Mouse (Mus musculus) MEL (cell line): Measurements from ENCODE around the gene Chil1. TPM values are rescaled to one million over a fixed set of nuclear protein-coding genes. Genes with fewer than 3 reads are reported as not detected.

Experiments used
- DNase-seq: peaks from one replicate; pipeline ENCODE4 v3.0.0; 2011; ENCODE audit warnings: low read depth, low spot score
- H3K27ac ChIP-seq: 2 replicates; pipeline ENCODE4 v1.5.1; 2012; ENCODE audit warnings: low read depth, mild to moderate bottlenecking, control low read depth, low read length, moderate library complexity; ENCODE audit not compliant: control insufficient read depth
- H3K27me3 ChIP-seq, 2 experiments: fragments of 150-350 bp in 1 of 2; sonication (generic) in 1 of 2; 2 replicates each; pipeline ENCODE4 v1.6.1; 2012; ENCODE audit warnings: low read length in 2 of 2, mild to moderate bottlenecking in 2 of 2, improper control_type of control experiment in 1 of 2, moderate library complexity in 1 of 2; ENCODE audit not compliant: insufficient read depth in 2 of 2, control insufficient read depth in 1 of 2
- H3K36me3 ChIP-seq, 2 experiments: 2 replicates each; pipeline ENCODE4 v1.6.1; 2012 to 2014; ENCODE audit warnings: low read length in 2 of 2, improper control_type of control experiment in 1 of 2, inconsistent platforms in 1 of 2, mild to moderate bottlenecking in 1 of 2; ENCODE audit not compliant: insufficient read depth in 2 of 2, control insufficient read depth in 1 of 2
- H3K4me1 ChIP-seq, 2 experiments: fragments of 150-350 bp in 1 of 2; sonication (generic) in 1 of 2; 2 replicates each; pipeline ENCODE4 v1.6.1; 2012; ENCODE audit warnings: low read length in 2 of 2, improper control_type of control experiment in 1 of 2, mild to moderate bottlenecking in 1 of 2; ENCODE audit not compliant: insufficient read depth in 2 of 2, control insufficient read depth in 1 of 2
- H3K4me3 ChIP-seq, 2 experiments: fragments of 150-350 bp in 1 of 2; sonication (generic) in 1 of 2; 2 replicates each; pipeline ENCODE4 v1.5.1; 2012; ENCODE audit warnings: low read depth in 2 of 2, low read length in 2 of 2, mild to moderate bottlenecking in 2 of 2, moderate library complexity in 2 of 2, control low read depth in 1 of 2, improper control_type of control experiment in 1 of 2; ENCODE audit not compliant: control insufficient read depth in 1 of 2, insufficient read depth in 1 of 2
- H3K79me2 ChIP-seq: 2 replicates; pipeline ENCODE4 v1.6.1; 2012; ENCODE audit warnings: mild to moderate bottlenecking, low read length, moderate library complexity; ENCODE audit not compliant: control insufficient read depth, poor library complexity, insufficient read depth
- H3K9ac ChIP-seq: 2 replicates; pipeline ENCODE4 v1.6.1; 2012; ENCODE audit warnings: low read depth, mild to moderate bottlenecking, control low read depth, low read length, moderate library complexity; ENCODE audit not compliant: control insufficient read depth, poor library complexity, severe bottlenecking
- H3K9me3 ChIP-seq: fragments of 150-350 bp; sonication (generic); replicated peaks from 2 replicates; pipeline ENCODE4 v1.6.1; 2012; ENCODE audit warnings: mild to moderate bottlenecking, low read length, improper control_type of control experiment, moderate library complexity; ENCODE audit not compliant: insufficient read depth
- BHLHE40 ChIP-seq: IDR thresholded peaks from 2 replicates; pipeline ENCODE4 v1.6.1; 2012; ENCODE audit warnings: low read depth, mild to moderate bottlenecking, inconsistent platforms, low read length, improper control_type of control experiment, borderline replicate concordance
- ELF1 ChIP-seq: IDR thresholded peaks from 2 replicates; pipeline ENCODE4 v1.6.1; 2014; ENCODE audit warnings: low read depth, mild to moderate bottlenecking, inconsistent platforms, low read length, improper control_type of control experiment, moderate library complexity
- ETS1 ChIP-seq: IDR thresholded peaks from 2 replicates; pipeline ENCODE4 v1.6.1; 2012; ENCODE audit warnings: low read depth, mild to moderate bottlenecking, inconsistent platforms, low read length, improper control_type of control experiment, moderate library complexity
- GATA1 ChIP-seq: IDR thresholded peaks from 2 replicates; pipeline ENCODE4 v1.6.1; 2011; ENCODE audit warnings: low read depth, low read length, improper control_type of control experiment
- HCFC1 ChIP-seq: IDR thresholded peaks from 2 replicates; pipeline ENCODE4 v1.6.1; 2012; ENCODE audit warnings: low read depth, mild to moderate bottlenecking, inconsistent platforms, low read length, improper control_type of control experiment, moderate library complexity
- MEF2A ChIP-seq: IDR thresholded peaks from 2 replicates; pipeline ENCODE4 v1.6.1; 2014; ENCODE audit warnings: low read depth, mild to moderate bottlenecking, inconsistent platforms, low read length, improper control_type of control experiment; ENCODE audit not compliant: poor library complexity, insufficient replicate concordance, severe bottlenecking; ENCODE audit errors: extremely low read depth
- MYB ChIP-seq: IDR thresholded peaks from 2 replicates; pipeline ENCODE4 v1.6.1; 2011; ENCODE audit warnings: mild to moderate bottlenecking, low read depth, low read length, improper control_type of control experiment
- RAD21 ChIP-seq: IDR thresholded peaks from 2 replicates; pipeline ENCODE4 v1.6.1; 2011; ENCODE audit warnings: mild to moderate bottlenecking, low read depth, low read length, improper control_type of control experiment
- SIN3A ChIP-seq: IDR thresholded peaks from 2 replicates; pipeline ENCODE4 v1.6.1; 2012; ENCODE audit warnings: low read length, improper control_type of control experiment, inconsistent platforms
- USF1 ChIP-seq: IDR thresholded peaks from 2 replicates; pipeline ENCODE4 v1.6.1; 2014; ENCODE audit warnings: low read depth, mild to moderate bottlenecking, inconsistent platforms, low read length, improper control_type of control experiment, moderate library complexity
- USF2 ChIP-seq, 2 experiments: IDR thresholded peaks; 2 replicates each; pipeline ENCODE4 v1.6.1; 2011 to 2012; ENCODE audit warnings: improper control_type of control experiment in 2 of 2, low read length in 2 of 2, borderline replicate concordance in 1 of 2, inconsistent platforms in 1 of 2, low read depth in 1 of 2, mild to moderate bottlenecking in 1 of 2; ENCODE audit not compliant: insufficient read depth in 1 of 2
- ZKSCAN1 ChIP-seq: IDR thresholded peaks from 2 replicates; pipeline ENCODE4 v1.6.1; 2012; ENCODE audit warnings: low read depth, mild to moderate bottlenecking, inconsistent platforms, low read length, improper control_type of control experiment, moderate library complexity
- polyA plus RNA-seq, 2 experiments: library from polyadenylated mRNA; stranded (reverse) in 1 of 2; unstranded in 1 of 2; fragments of >175 nt in 1 of 2; fragments of >200 nt in 1 of 2; gene quantifications; 2 replicates each; pipeline versions ENCODE4 v1.2.1 to v1.2.4; 2012; ENCODE audit warnings: low replicate concordance in 2 of 2, low read depth in 1 of 2; ENCODE audit not compliant: insufficient read length in 2 of 2, insufficient read depth in 1 of 2, missing spikeins in 1 of 2
- total RNA-seq: library from RNA; depleted of rRNA; stranded (reverse); fragments of 300-350 nt; gene quantifications from 2 replicates; pipeline ENCODE4 v1.2.3, GENCODE M21; 2012

The Chil1 gene
- total and polyA plus RNA-seq, 3 experiments: not detected

DNA sequence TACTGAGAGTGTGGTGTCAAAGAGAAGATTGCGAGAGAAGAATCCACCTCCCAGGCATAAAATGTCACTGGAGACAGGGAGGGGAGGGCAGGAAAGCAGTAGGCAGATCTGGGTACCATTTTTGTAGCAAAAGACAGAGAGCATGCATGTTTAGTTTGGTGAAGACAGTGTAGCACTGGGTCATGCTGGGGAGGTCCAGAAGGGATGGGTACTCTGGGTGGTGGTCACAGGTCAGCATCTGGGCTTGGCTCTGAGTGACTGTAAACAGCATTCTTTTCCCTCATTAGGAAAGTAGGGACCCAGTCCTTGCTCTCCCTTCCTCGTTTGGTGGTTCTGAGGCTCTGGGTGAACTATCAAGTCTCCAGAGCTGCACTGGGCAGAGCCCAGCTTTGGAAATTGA is 18.5 kb downstream of the Chil1 start:
- Histone ChIP-seq H3K9ac (no peak overlapping the region), H3K4me3 (no peak overlapping the region), H3K27ac (no peak overlapping the region), H3K79me2 (no peaks in the 10 kb centered on the region), H3K9me3 (no peaks in the 10 kb centered on the region), H3K36me3 (peaks cover 0 to 7% of the 10 kb centered on the region in 2 experiments; a peak in 2 of 4 replicates), H3K4me1 (peaks cover 0 to 13% of the 10 kb centered on the region in 2 experiments; a peak in 2 of 4 replicates), H3K27me3 (no peaks in the 10 kb centered on the region)
- TF ChIP-seq USF2 (IDR thresholded peaks at IDR 0.05; ENCODE audit: borderline replicate concordance in 1 of 2, insufficient read depth in 1 of 2, low read depth in 1 of 2, low read length in 2 of 2) (no peak), SIN3A (no peak), ZKSCAN1 (no peak)
- no peak for DNase-seq

GRCm38 (mm10) chr1:134200998-134201686 is 19.2 kb downstream of the Chil1 start:
- H3K27ac ChIP-seq: no peak overlapping the region
- no peak for TF ChIP-seq USF2 (IDR thresholded peaks at IDR 0.05; ENCODE audit: borderline replicate concordance in 1 of 2, insufficient read depth in 1 of 2, low read depth in 1 of 2, low read length in 2 of 2)
- TF ChIP-seq GATA1: no peak
- no peak for TF ChIP-seq USF1
- no peak for TF ChIP-seq RAD21
- TF ChIP-seq ELF1: no peak
- no peak for TF ChIP-seq SIN3A
- no peak for TF ChIP-seq ETS1
- no peak for TF ChIP-seq HCFC1
- no peak for TF ChIP-seq MYB
- TF ChIP-seq BHLHE40: no peak
- no peak for TF ChIP-seq MEF2A
- H3K27me3 ChIP-seq: no peaks in the 10 kb centered on the region

More at GRCm38 (mm10) chr1:134200998-134201686, 19.2 kb downstream of the Chil1 start:
- H3K36me3 ChIP-seq: peaks cover 0 to 9% of the 10 kb centered on the region in 2 experiments; a peak in 2 of 4 replicates
- H3K4me1 ChIP-seq: peaks cover 0 to 12% of the 10 kb centered on the region in 2 experiments; a peak in 2 of 4 replicates
- no peaks in the 10 kb centered on the region for H3K79me2 ChIP-seq
- no peak overlapping the region for H3K9ac ChIP-seq
- no peaks in the 10 kb centered on the region for H3K9me3 ChIP-seq
- no peak overlapping the region for H3K4me3 ChIP-seq
- DNase-seq: no peak
